Mouse (Mus musculus): ENCODE measurements around the gene Olfr305. TPM values are rescaled to one million over a fixed set of nuclear protein-coding genes. Genes with fewer than 3 reads are reported as not detected.
"Not testable (repeated sequence)": the region's sequence is repeated elsewhere in the genome, so short reads cannot be mapped to it uniquely, and the experiment has no call there.

The Olfr305 gene
- total RNA-seq (2021) (not detected), polyA plus RNA-seq (2012; rRNA removed) (not detected in 2 replicates)
- long read RNA-seq = 0 reads

GRCm38 (mm10) chr7:86366828-86367227 is at the start of gene Olfr305:
TSS of gene Olfr305 (minus strand) at chr7:86366928.
- no peak for TF ChIP-seq CTCF (IDR thresholded peaks at IDR 0.05)
- no peak for TF ChIP-seq POLR2A (IDR thresholded peaks at IDR 0.05; ENCODE audit: insufficient read depth, low read depth, low read length)
- no peak for TF ChIP-seq EP300 (IDR thresholded peaks at IDR 0.05; ENCODE audit: insufficient read depth, low read depth, low read length)
- Histone ChIP-seq H3K4me1 (ENCODE audit: control insufficient read depth, insufficient read depth, low read length) (no peaks in the 10 kb centered on the region), H3K36me3 (ENCODE audit: control insufficient read depth, insufficient read depth, low read length) (no peaks in the 10 kb centered on the region), H3K79me2 (replicated peaks; ENCODE audit: control insufficient read depth, insufficient read depth, low read length) (no peaks in the 10 kb centered on the region), H3K27ac (no peak within 1 kb of the TSS), H3K9ac (ENCODE audit: low read depth, low read length) (no peak within 1 kb of the TSS), H3K4me3 (no peak within 1 kb of the TSS), H3K27me3 (ENCODE audit: control insufficient read depth, insufficient read depth, low read length) (no peaks in the 10 kb centered on the region)
- intact Hi-C loops (cut with DNase I) = no loop called here
- DNase-seq = no peak
- WGBS = 65% methylated on average over 1 of the region's 1 CpGs

GRCm38 (mm10) chr7:86403546-86403945 is 36.8 kb upstream of the Olfr305 start, which contains the start of gene Olfr301:
TSS of gene Olfr301 (plus strand) at chr7:86403846.
- TF ChIP-seq POLR2A (IDR thresholded peaks at IDR 0.05; ENCODE audit: insufficient read depth, low read depth, low read length) (no peak), EP300 (IDR thresholded peaks at IDR 0.05; ENCODE audit: insufficient read depth, low read depth, low read length) (no peak), CTCF (IDR thresholded peaks at IDR 0.05) (no peak)
- intact Hi-C loops (cut with DNase I) = no loop called here
- H3K4me1 ChIP-seq (ENCODE audit: control insufficient read depth, insufficient read depth, low read length) = no peaks in the 10 kb centered on the region
- 71% methylated on average over 2 of the region's 2 CpGs for WGBS
- H3K9ac ChIP-seq (ENCODE audit: low read depth, low read length) = no peak within 1 kb of the TSS
- H3K27me3 ChIP-seq (ENCODE audit: control insufficient read depth, insufficient read depth, low read length) = no peaks in the 10 kb centered on the region
- no peak within 1 kb of the TSS for H3K4me3 ChIP-seq
- no peaks in the 10 kb centered on the region for H3K79me2 ChIP-seq (replicated peaks; ENCODE audit: control insufficient read depth, insufficient read depth, low read length)
- no peak within 1 kb of the TSS for H3K27ac ChIP-seq
- DNase-seq = no peak
- H3K36me3 ChIP-seq (ENCODE audit: control insufficient read depth, insufficient read depth, low read length) = no peaks in the 10 kb centered on the region

GRCm38 (mm10) chr7:86397689-86398088 is 31.0 kb upstream of the Olfr305 start, which contains the start of gene Olfr303:
TSS of gene Olfr303 (minus strand) at chr7:86397789.
- Histone ChIP-seq H3K79me2 (replicated peaks; ENCODE audit: control insufficient read depth, insufficient read depth, low read length) (no peaks in the 10 kb centered on the region), H3K27ac (no peak within 1 kb of the TSS), H3K36me3 (ENCODE audit: control insufficient read depth, insufficient read depth, low read length) (no peaks in the 10 kb centered on the region), H3K4me1 (ENCODE audit: control insufficient read depth, insufficient read depth, low read length) (no peaks in the 10 kb centered on the region), H3K9ac (ENCODE audit: low read depth, low read length) (no peak within 1 kb of the TSS), H3K27me3 (ENCODE audit: control insufficient read depth, insufficient read depth, low read length) (no peaks in the 10 kb centered on the region), H3K4me3 (no peak within 1 kb of the TSS)
- TF ChIP-seq EP300 (IDR thresholded peaks at IDR 0.05; ENCODE audit: insufficient read depth, low read depth, low read length) (no peak), POLR2A (IDR thresholded peaks at IDR 0.05; ENCODE audit: insufficient read depth, low read depth, low read length) (no peak), CTCF (IDR thresholded peaks at IDR 0.05) (no peak)
- DNase-seq = no peak
- intact Hi-C loops (cut with DNase I) = no loop called here

- Histone ChIP-seq H3K79me2 (replicated peaks; ENCODE audit: control insufficient read depth, insufficient read depth, low read length) (no peaks in the 10 kb centered on the region), H3K27me3 (ENCODE audit: control insufficient read depth, insufficient read depth, low read length) (no peaks in the 10 kb centered on the region), H3K4me3 (no peak within 1 kb of the TSS), H3K36me3 (ENCODE audit: control insufficient read depth, insufficient read depth, low read length) (no peaks in the 10 kb centered on the region), H3K27ac (no peak within 1 kb of the TSS), H3K4me1 (ENCODE audit: control insufficient read depth, insufficient read depth, low read length) (no peaks in the 10 kb centered on the region), H3K9ac (ENCODE audit: low read depth, low read length) (no peak within 1 kb of the TSS)
- 41% methylated on average over 1 of the region's 1 CpGs for WGBS
- intact Hi-C loops (cut with DNase I) = no loop called here
- no peak for TF ChIP-seq CTCF (IDR thresholded peaks at IDR 0.05)
- TF ChIP-seq EP300 (IDR thresholded peaks at IDR 0.05; ENCODE audit: insufficient read depth, low read depth, low read length) = no peak
- no peak for TF ChIP-seq POLR2A (IDR thresholded peaks at IDR 0.05; ENCODE audit: insufficient read depth, low read depth, low read length)
- DNase-seq = no peak
Measured at GRCm38 (mm10) chr7:86386558-86386957, 19.8 kb upstream of the Olfr305 start, which contains the start of gene Olfr304. TSS of gene Olfr304 (minus strand) at chr7:86386658.

- H3K4me3 ChIP-seq = no peak overlapping the region
- intact Hi-C loops (cut with DNase I) = no loop called here
- WGBS = 50% methylated on average over 3 of the region's 3 CpGs
- TF ChIP-seq POLR2A (IDR thresholded peaks at IDR 0.05; ENCODE audit: insufficient read depth, low read depth, low read length) (no peak), CTCF (IDR thresholded peaks at IDR 0.05) (0 out of 2 replicates have a peak, but pooled peaks have one; percentile 5)
- H3K9ac ChIP-seq (ENCODE audit: low read depth, low read length) = no peak overlapping the region
- H3K36me3 ChIP-seq (ENCODE audit: control insufficient read depth, insufficient read depth, low read length) = no peaks in the 10 kb centered on the region
- H3K4me1 ChIP-seq (ENCODE audit: control insufficient read depth, insufficient read depth, low read length) = no peaks in the 10 kb centered on the region
- H3K27ac ChIP-seq = no peak overlapping the region
- no peaks in the 10 kb centered on the region for H3K27me3 ChIP-seq (ENCODE audit: control insufficient read depth, insufficient read depth, low read length)
- DNase-seq = no peak
- H3K79me2 ChIP-seq (replicated peaks; ENCODE audit: control insufficient read depth, insufficient read depth, low read length) = no peaks in the 10 kb centered on the region
Measured at GRCm38 (mm10) chr7:86385769-86386168, 19.0 kb upstream of the Olfr305 start.

GRCm38 (mm10) chr7:86346296-86346695 is 20.4 kb downstream of the Olfr305 start:
- H3K27me3 ChIP-seq (ENCODE audit: control insufficient read depth, insufficient read depth, low read length); H3K4me1 ChIP-seq (ENCODE audit: control insufficient read depth, insufficient read depth, low read length); H3K9ac ChIP-seq (ENCODE audit: low read depth, low read length); H3K79me2 ChIP-seq (replicated peaks; ENCODE audit: control insufficient read depth, insufficient read depth, low read length); H3K4me3 ChIP-seq; DNase-seq; H3K36me3 ChIP-seq (ENCODE audit: control insufficient read depth, insufficient read depth, low read length); H3K27ac ChIP-seq; intact Hi-C loops (cut with DNase I): not testable (repeated sequence)
- 84% methylated on average over 9 of the region's 9 CpGs for WGBS

All from heart, adult 2 months (tissue).